Mouse (Mus musculus): Measurements from ENCODE around the gene Ppargc1a.

The Ppargc1a gene

DNA sequence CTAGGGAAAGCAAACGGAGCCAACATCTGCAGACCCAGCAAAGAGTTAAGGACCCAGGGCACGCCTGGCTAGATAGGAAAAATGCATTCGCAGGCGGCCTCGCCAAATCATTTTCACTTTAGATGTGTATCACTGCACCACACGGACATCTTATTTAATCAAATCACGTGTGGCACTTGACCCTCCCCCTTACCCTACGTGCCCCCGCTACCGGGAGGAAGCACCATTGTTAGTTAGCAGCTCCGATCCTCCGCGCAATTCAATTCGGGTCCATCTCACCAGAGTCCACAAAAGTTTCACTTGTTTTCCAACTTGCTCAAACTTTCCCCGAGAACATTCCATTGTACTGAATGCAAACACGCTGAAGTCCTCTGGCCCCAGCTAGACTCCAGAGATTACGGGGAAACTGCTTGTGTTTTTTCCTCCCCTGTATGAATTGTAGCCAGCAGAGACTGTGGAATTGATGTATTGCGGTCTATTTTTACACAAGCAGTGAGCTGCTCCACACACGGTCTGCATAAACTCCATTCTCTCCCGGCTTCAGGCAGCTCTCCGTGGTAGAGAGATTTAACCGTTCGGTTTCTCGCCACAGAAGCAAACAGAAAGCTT, 14.9 kb downstream of the Ppargc1a start:
- no peak for DNase-seq (ENCODE audit: low read depth)

GRCm38 (mm10) chr5:51551852-51552482, 15.6 kb downstream of the Ppargc1a start:
- no peak for DNase-seq (ENCODE audit: low read depth)

DNA sequence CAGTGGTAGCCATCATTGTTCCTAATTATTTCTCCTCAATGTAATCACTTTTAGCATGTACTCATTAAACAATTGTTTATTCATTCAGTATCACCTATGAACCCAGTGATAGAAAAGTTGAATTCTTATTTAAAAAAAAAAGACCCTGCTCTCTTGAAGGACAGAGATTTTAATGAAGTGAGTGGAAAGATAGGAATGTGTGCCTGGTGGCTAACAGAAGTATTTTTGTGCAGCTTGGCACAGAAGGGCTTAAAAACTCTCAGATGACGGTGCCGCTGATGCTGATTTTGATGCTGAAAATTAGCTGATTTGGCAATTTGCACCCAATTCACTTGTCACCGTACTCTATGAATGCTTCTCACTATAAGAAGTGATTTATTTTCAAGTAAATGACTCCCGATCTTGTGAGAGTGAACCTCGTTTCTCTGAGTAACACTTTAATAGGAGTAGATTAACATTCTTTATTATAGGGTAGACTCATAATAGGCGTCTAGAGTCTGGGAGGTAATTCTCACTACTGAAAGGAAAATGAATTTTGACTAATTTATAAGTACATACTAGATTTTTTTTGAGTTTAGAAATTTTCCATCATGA, 20.0 kb downstream of the Ppargc1a start:
- DNase-seq (ENCODE audit: low read depth), result no peak

DNA sequence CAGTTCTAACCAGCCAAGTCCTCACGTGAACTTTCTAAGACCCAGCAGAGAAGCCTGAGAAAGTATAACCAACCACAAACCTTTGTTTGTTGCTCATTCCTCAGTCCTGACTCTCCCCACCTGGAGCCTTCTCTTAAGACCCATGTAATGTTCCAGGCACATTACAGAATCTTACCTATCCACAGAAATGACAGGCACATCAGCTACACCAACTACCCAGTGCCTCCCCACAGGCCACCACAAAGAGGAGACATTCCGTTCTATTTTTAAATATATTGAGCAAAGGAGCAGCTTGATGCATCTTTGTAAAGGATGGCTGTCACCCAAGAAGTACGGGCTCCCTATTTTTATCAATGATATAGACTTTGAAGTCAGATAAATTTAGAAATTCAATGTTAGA, 20.7 kb downstream of the Ppargc1a start:
- DNase-seq (ENCODE audit: low read depth), result no peak

GRCm38 (mm10) chr5:51545133-51546049, 22.1 kb downstream of the Ppargc1a start:
- DNase-seq (ENCODE audit: low read depth), result peak; percentile 86

DNA sequence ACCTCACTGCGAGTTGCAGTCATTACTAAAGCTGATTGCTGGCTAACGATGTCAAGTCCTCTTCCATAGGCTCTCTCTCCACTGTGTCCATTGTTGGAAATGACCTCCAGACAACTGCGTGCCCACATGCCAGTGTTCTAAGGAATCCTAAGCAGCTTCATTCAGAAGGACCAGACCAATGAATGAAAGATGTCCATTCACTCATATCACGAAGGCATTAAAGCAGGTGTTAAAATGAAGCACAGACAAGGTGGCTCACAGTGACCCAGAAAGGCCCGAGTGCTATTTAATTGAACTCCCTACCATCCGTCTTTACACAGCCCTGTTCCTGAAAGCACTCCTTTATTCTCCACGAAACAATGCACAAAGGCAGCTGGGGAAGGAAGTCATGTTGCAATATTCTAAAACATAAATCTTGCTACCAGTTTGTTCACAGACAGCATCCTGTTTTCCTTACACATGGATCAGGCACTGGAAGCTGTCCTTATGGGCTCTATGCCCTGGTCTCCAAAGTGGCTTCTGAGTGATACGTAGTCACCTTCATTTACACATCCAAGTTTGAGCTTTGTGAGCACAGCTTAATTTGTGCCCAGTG, 23.3 kb downstream of the Ppargc1a start:
- no peak for DNase-seq (ENCODE audit: low read depth)

GRCm38 (mm10) chr5:51541557-51541956, 26.0 kb downstream of the Ppargc1a start:
- no peak for DNase-seq (ENCODE audit: low read depth)

GRCm38 (mm10) chr5:51540816-51541215, 26.7 kb downstream of the Ppargc1a start:
- DNase-seq (ENCODE audit: low read depth), result no peak

GRCm38 (mm10) chr5:51539563-51539962, 28.0 kb downstream of the Ppargc1a start:
- no peak for DNase-seq (ENCODE audit: low read depth)

DNA sequence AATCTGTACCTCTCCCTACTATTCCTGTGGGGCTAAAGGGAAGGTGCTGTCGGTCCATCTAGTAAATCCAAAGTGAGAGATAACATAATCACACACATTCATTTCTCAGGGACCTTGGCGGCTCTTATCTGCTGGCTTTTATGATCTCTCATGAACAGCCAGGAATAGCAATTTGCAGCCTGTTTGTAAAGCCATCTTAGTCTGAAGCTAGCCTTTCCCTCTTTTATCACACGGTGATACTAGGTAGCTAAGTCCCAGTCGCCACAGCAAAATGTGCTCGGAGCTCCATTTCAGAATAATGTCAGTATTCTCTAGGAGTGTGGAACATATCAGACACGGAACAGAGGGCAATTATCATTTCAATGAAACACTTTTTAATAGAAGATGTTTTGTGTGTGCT, 29.2 kb downstream of the Ppargc1a start:
- DNase-seq (ENCODE audit: low read depth), result no peak

- no peak for DNase-seq (ENCODE audit: low read depth)
These were observed 29.9 kb downstream of the Ppargc1a start for GRCm38 (mm10) chr5:51537646-51538030.

DNA sequence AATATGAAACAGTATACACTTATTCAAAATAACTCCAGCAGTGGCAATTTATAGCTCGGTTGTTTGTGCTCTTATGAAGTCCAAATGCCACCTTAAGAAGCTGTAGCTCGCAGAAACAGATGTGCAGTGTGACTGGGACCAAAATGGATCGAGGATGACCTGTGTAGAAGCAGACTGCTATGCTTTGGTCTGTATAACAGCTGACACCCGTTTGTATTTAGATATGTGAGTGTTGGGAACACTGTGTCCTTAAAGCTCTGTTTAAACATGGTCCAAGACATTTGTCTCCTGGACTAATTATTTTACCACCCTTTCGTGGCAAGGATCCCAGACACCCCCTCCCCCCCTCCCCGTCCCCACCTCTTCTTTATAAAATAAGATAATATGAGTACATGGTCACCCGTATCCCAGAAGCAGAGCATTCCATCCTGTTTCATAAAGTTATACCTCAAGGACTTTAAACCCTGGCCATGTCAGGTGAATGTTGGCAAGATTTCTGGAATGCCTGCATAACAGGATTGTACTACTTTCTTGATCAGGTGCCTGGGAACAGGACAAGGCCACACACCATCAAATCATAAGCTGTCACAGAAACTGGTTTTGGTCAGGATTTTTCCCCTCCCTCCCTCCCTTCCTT, 30.4 kb downstream of the Ppargc1a start:
- no peak for DNase-seq (ENCODE audit: low read depth)

- DNase-seq (ENCODE audit: low read depth), result no peak
These were observed 33.1 kb downstream of the Ppargc1a start for GRCm38 (mm10) chr5:51534456-51534855.

- DNase-seq (ENCODE audit: low read depth), result no peak
These were observed 36.2 kb downstream of the Ppargc1a start for GRCm38 (mm10) chr5:51531286-51531685.

DNA sequence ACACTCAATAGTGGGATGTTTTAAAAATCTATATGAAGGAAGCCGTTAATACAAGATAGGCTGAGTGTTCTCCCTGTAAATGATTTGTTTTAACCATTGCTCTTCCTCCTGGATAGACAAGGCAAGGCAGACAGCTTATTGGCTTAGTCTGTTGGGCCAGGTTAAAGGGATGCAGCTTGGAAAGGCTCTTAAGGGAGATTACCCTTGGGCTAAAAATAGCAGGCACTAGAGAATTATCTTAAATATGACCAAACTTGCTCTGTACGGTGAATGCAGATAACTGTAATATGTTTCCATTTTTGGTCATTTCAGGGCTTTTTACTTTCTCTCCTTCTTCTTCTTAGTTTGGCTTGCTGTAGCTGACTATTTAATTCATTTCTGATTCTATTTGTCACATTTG, 38.1 kb downstream of the Ppargc1a start:
- no peak for DNase-seq (ENCODE audit: low read depth)

GRCm38 (mm10) chr5:51528165-51528498, 39.4 kb downstream of the Ppargc1a start:
- no peak for DNase-seq (ENCODE audit: low read depth)

- no peak for DNase-seq (ENCODE audit: low read depth)
These were observed 39.9 kb downstream of the Ppargc1a start for GRCm38 (mm10) chr5:51527498-51528164.

DNA sequence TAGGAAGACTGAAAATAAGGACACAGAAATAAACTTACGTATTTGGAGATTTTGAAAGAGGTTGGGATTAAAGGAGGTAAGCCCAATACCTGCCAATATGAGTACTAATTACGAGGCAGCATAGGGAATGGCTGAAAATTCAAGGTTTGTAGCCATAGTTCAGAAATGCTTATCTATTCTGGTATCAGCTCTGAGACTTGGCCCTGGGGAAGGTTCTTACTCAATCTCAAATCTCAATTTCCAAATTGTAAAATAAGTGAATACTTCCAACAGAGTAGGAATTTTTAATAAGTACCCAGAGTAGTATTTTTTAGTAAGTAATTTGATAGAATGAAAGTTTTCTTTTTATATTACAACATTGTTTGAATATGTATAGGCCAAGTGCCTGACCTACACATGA, 41.7 kb downstream of the Ppargc1a start:
- DNase-seq (ENCODE audit: low read depth), result no peak

DNA sequence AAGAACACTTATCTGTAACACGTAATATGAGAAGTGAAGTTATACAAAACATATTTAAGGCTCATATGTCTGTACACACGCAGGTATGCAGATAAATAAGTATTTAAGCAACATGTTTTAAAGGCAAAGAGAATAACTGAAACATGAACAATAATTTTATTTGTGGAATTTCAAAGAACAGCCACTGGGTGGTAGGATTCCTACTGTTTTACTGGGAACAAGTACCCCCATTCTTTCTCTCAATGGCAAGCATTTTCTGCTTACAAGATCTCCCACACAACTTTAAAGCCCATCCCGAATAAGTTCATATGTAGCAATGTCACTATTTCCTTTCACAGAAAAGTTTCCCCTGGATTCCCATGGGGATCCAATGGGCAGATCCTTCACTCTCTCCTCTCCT, 46.7 kb downstream of the Ppargc1a start:
- peak; percentile 7 for DNase-seq (ENCODE audit: low read depth)

- DNase-seq (ENCODE audit: low read depth), result no peak
These were observed 49.9 kb downstream of the Ppargc1a start for GRCm38 (mm10) chr5:51517440-51518187.

GRCm38 (mm10) chr5:51504654-51505053, 62.9 kb downstream of the Ppargc1a start:
- no peak for DNase-seq (ENCODE audit: low read depth)

Measured in fibroblast of lung, adult 2 months (primary cell).